Mouse (Mus musculus) splenic B cell, adult 2 months (primary cell): ENCODE results near the gene Auh.

Experiments
- DNase-seq: peaks from one replicate; pipeline ENCODE4 v3.0.0-alpha.2; 2011; ENCODE audit warnings: low read depth, low spot score
- H3K27me3 ChIP-seq: 2 replicates; pipeline ENCODE4 v1.6.1; 2012; ENCODE audit warnings: mild to moderate bottlenecking, low read length, moderate library complexity, mixed read lengths; ENCODE audit not compliant: control insufficient read depth, poor library complexity, insufficient read depth, severe bottlenecking
- H3K36me3 ChIP-seq: 2 replicates; pipeline ENCODE4 v1.6.1; 2012; ENCODE audit warnings: mild to moderate bottlenecking, low read length, moderate library complexity, mixed read lengths; ENCODE audit not compliant: control insufficient read depth, poor library complexity, insufficient read depth, severe bottlenecking

Auh gene

GRCm38 (mm10) chr13:52947545-52947944, 18.1 kb upstream of the Auh start:
- Histone ChIP-seq H3K36me3 (no peaks in the 10 kb centered on the region), H3K27me3 (no peaks in the 10 kb centered on the region)
- DNase-seq: no peak

- no peaks in the 10 kb centered on the region for H3K36me3 ChIP-seq
- H3K27me3 ChIP-seq: no peaks in the 10 kb centered on the region
- DNase-seq: no peak
These were observed 16.3 kb upstream of the Auh start for GRCm38 (mm10) chr13:52945769-52946168.

GRCm38 (mm10) chr13:52944116-52944515, 14.6 kb upstream of the Auh start:
- Histone ChIP-seq H3K36me3 (no peaks in the 10 kb centered on the region), H3K27me3 (no peaks in the 10 kb centered on the region; the same call in 1 of the 2 replicates)
- no peak for DNase-seq

- Histone ChIP-seq H3K27me3 (no peaks in the 10 kb centered on the region; the same call in 1 of the 2 replicates), H3K36me3 (no peaks in the 10 kb centered on the region)
- DNase-seq: no peak
These were observed 13.5 kb upstream of the Auh start for GRCm38 (mm10) chr13:52942876-52943388.

- H3K27me3 ChIP-seq: no peaks in the 10 kb centered on the region; the same call in 1 of the 2 replicates
- DNase-seq: no peak
- H3K36me3 ChIP-seq: no peaks in the 10 kb centered on the region
These were observed 11.5 kb upstream of the Auh start for GRCm38 (mm10) chr13:52940956-52941355.

- no peak for DNase-seq
- Histone ChIP-seq H3K36me3 (no peaks in the 10 kb centered on the region), H3K27me3 (no peaks in the 10 kb centered on the region)
These were observed 1.1 kb upstream of the Auh start for GRCm38 (mm10) chr13:52930582-52930981.

- DNase-seq: no peak
- H3K36me3 ChIP-seq: no peaks in the 10 kb centered on the region; the same call in 1 of the 2 replicates
- H3K27me3 ChIP-seq: no peaks in the 10 kb centered on the region
These were observed 1.1 kb downstream of the Auh start for GRCm38 (mm10) chr13:52928392-52928791.

GRCm38 (mm10) chr13:52924457-52924856, 5.0 kb downstream of the Auh start:
- H3K27me3 ChIP-seq: no peaks in the 10 kb centered on the region
- DNase-seq: no peak
- no peaks in the 10 kb centered on the region; the same call in 1 of the 2 replicates for H3K36me3 ChIP-seq

- no peak for DNase-seq
- Histone ChIP-seq H3K27me3 (no peaks in the 10 kb centered on the region), H3K36me3 (no peaks in the 10 kb centered on the region; the same call in 1 of the 2 replicates)
These were observed 7.5 kb downstream of the Auh start for GRCm38 (mm10) chr13:52921966-52922365.

GRCm38 (mm10) chr13:52921065-52921825, 8.2 kb downstream of the Auh start:
- Histone ChIP-seq H3K27me3 (no peaks in the 10 kb centered on the region), H3K36me3 (no peaks in the 10 kb centered on the region; the same call in 1 of the 2 replicates)
- DNase-seq: no peak

GRCm38 (mm10) chr13:52919790-52920352, 9.6 kb downstream of the Auh start:
- Histone ChIP-seq H3K27me3 (no peaks in the 10 kb centered on the region), H3K36me3 (no peaks in the 10 kb centered on the region; the same call in 1 of the 2 replicates)
- DNase-seq: no peak

- no peak for DNase-seq
- Histone ChIP-seq H3K36me3 (no peaks in the 10 kb centered on the region), H3K27me3 (no peaks in the 10 kb centered on the region)
These were observed 11.1 kb downstream of the Auh start for GRCm38 (mm10) chr13:52918333-52918732.

GRCm38 (mm10) chr13:52914591-52915110, 14.8 kb downstream of the Auh start:
- peak; percentile 68 for DNase-seq
- Histone ChIP-seq H3K36me3 (no peaks in the 10 kb centered on the region; the same call in 1 of the 2 replicates), H3K27me3 (no peaks in the 10 kb centered on the region)

- no peak for DNase-seq
- Histone ChIP-seq H3K27me3 (no peaks in the 10 kb centered on the region), H3K36me3 (no peaks in the 10 kb centered on the region; the same call in 1 of the 2 replicates)
These were observed 15.6 kb downstream of the Auh start for GRCm38 (mm10) chr13:52913926-52914325.

GRCm38 (mm10) chr13:52912495-52912894, 17.0 kb downstream of the Auh start:
- no peaks in the 10 kb centered on the region; the same call in 1 of the 2 replicates for H3K36me3 ChIP-seq
- H3K27me3 ChIP-seq: no peaks in the 10 kb centered on the region
- DNase-seq: no peak
